Mouse (Mus musculus) MEL (cell line): ENCODE data around the gene Hsf5. TPM values are rescaled to one million over a fixed set of nuclear protein-coding genes. Genes with fewer than 3 reads are reported as not detected.

ENCODE experiments used
- DNase-seq: peaks from one replicate; pipeline ENCODE4 v3.0.0; 2011; ENCODE audit warnings: low read depth, low spot score
- H3K27ac ChIP-seq: 2 replicates; pipeline ENCODE4 v1.5.1; 2012; ENCODE audit warnings: low read depth, mild to moderate bottlenecking, control low read depth, low read length, moderate library complexity; ENCODE audit not compliant: control insufficient read depth
- H3K27me3 ChIP-seq, 2 experiments: fragments of 150-350 bp in 1 of 2; sonication (generic) in 1 of 2; 2 replicates each; pipeline ENCODE4 v1.6.1; 2012; ENCODE audit warnings: low read length in 2 of 2, mild to moderate bottlenecking in 2 of 2, improper control_type of control experiment in 1 of 2, moderate library complexity in 1 of 2; ENCODE audit not compliant: insufficient read depth in 2 of 2, control insufficient read depth in 1 of 2
- H3K36me3 ChIP-seq, 2 experiments: 2 replicates each; pipeline ENCODE4 v1.6.1; 2012 to 2014; ENCODE audit warnings: low read length in 2 of 2, improper control_type of control experiment in 1 of 2, inconsistent platforms in 1 of 2, mild to moderate bottlenecking in 1 of 2; ENCODE audit not compliant: insufficient read depth in 2 of 2, control insufficient read depth in 1 of 2
- H3K4me1 ChIP-seq, 2 experiments: fragments of 150-350 bp in 1 of 2; sonication (generic) in 1 of 2; 2 replicates each; pipeline ENCODE4 v1.6.1; 2012; ENCODE audit warnings: low read length in 2 of 2, improper control_type of control experiment in 1 of 2, mild to moderate bottlenecking in 1 of 2; ENCODE audit not compliant: insufficient read depth in 2 of 2, control insufficient read depth in 1 of 2
- H3K4me3 ChIP-seq, 2 experiments: fragments of 150-350 bp in 1 of 2; sonication (generic) in 1 of 2; 2 replicates each; pipeline ENCODE4 v1.5.1; 2012; ENCODE audit warnings: low read depth in 2 of 2, low read length in 2 of 2, mild to moderate bottlenecking in 2 of 2, moderate library complexity in 2 of 2, control low read depth in 1 of 2, improper control_type of control experiment in 1 of 2; ENCODE audit not compliant: control insufficient read depth in 1 of 2, insufficient read depth in 1 of 2
- H3K79me2 ChIP-seq: 2 replicates; pipeline ENCODE4 v1.6.1; 2012; ENCODE audit warnings: mild to moderate bottlenecking, low read length, moderate library complexity; ENCODE audit not compliant: control insufficient read depth, poor library complexity, insufficient read depth
- H3K9ac ChIP-seq: 2 replicates; pipeline ENCODE4 v1.6.1; 2012; ENCODE audit warnings: low read depth, mild to moderate bottlenecking, control low read depth, low read length, moderate library complexity; ENCODE audit not compliant: control insufficient read depth, poor library complexity, severe bottlenecking
- H3K9me3 ChIP-seq: fragments of 150-350 bp; sonication (generic); replicated peaks from 2 replicates; pipeline ENCODE4 v1.6.1; 2012; ENCODE audit warnings: mild to moderate bottlenecking, low read length, improper control_type of control experiment, moderate library complexity; ENCODE audit not compliant: insufficient read depth
- BHLHE40 ChIP-seq: IDR thresholded peaks from 2 replicates; pipeline ENCODE4 v1.6.1; 2012; ENCODE audit warnings: low read depth, mild to moderate bottlenecking, inconsistent platforms, low read length, improper control_type of control experiment, borderline replicate concordance
- CHD1 ChIP-seq: IDR thresholded peaks from 2 replicates; pipeline ENCODE4 v1.6.1; 2012; ENCODE audit warnings: low read depth, mild to moderate bottlenecking, inconsistent platforms, low read length, improper control_type of control experiment
- CHD2 ChIP-seq: IDR thresholded peaks from 2 replicates; pipeline ENCODE4 v1.6.1; 2011; ENCODE audit warnings: low read length, improper control_type of control experiment
- E2F4 ChIP-seq: IDR thresholded peaks from 2 replicates; pipeline ENCODE4 v1.6.1; 2011; ENCODE audit warnings: low read depth, low read length, improper control_type of control experiment, borderline replicate concordance
- EP300 ChIP-seq, 2 experiments: IDR thresholded peaks; 2 replicates each; pipeline ENCODE4 v1.6.1; 2011; ENCODE audit warnings: improper control_type of control experiment in 2 of 2, low read length in 2 of 2, low read depth in 1 of 2, mild to moderate bottlenecking in 1 of 2
- GABPA ChIP-seq: IDR thresholded peaks from 2 replicates; pipeline ENCODE4 v1.6.1; 2012; ENCODE audit warnings: low read depth, mild to moderate bottlenecking, inconsistent platforms, low read length, improper control_type of control experiment, moderate library complexity
- HCFC1 ChIP-seq: IDR thresholded peaks from 2 replicates; pipeline ENCODE4 v1.6.1; 2012; ENCODE audit warnings: low read depth, mild to moderate bottlenecking, inconsistent platforms, low read length, improper control_type of control experiment, moderate library complexity
- JUND ChIP-seq: IDR thresholded peaks from 2 replicates; pipeline ENCODE4 v1.6.1; 2011; ENCODE audit warnings: low read depth, mild to moderate bottlenecking, improper control_type of control experiment, low read length
- MAFK ChIP-seq: IDR thresholded peaks from 2 replicates; pipeline ENCODE4 v1.6.1; 2011; ENCODE audit warnings: low read depth, mild to moderate bottlenecking, low read length, improper control_type of control experiment, borderline replicate concordance
- MAX ChIP-seq: IDR thresholded peaks from 2 replicates; pipeline ENCODE4 v1.6.1; 2011; ENCODE audit warnings: low read length, improper control_type of control experiment
- MAZ ChIP-seq: IDR thresholded peaks from 2 replicates; pipeline ENCODE4 v1.6.1; 2012; ENCODE audit warnings: low read depth, mild to moderate bottlenecking, inconsistent platforms, low read length, improper control_type of control experiment
- MEF2A ChIP-seq: IDR thresholded peaks from 2 replicates; pipeline ENCODE4 v1.6.1; 2014; ENCODE audit warnings: low read depth, mild to moderate bottlenecking, inconsistent platforms, low read length, improper control_type of control experiment; ENCODE audit not compliant: poor library complexity, insufficient replicate concordance, severe bottlenecking; ENCODE audit errors: extremely low read depth
- MYC ChIP-seq: IDR thresholded peaks from 2 replicates; pipeline ENCODE4 v1.6.1; 2011; ENCODE audit warnings: low read depth, mild to moderate bottlenecking, low read length, improper control_type of control experiment, moderate library complexity
- NELFE ChIP-seq: IDR thresholded peaks from 2 replicates; pipeline ENCODE4 v1.6.1; 2011; ENCODE audit warnings: low read depth, low read length, improper control_type of control experiment
- NRF1 ChIP-seq: IDR thresholded peaks from 2 replicates; pipeline ENCODE4 v1.6.1; 2014; ENCODE audit warnings: low read depth, mild to moderate bottlenecking, inconsistent platforms, low read length, improper control_type of control experiment, moderate library complexity; ENCODE audit not compliant: poor library complexity, insufficient read depth, severe bottlenecking
- POLR2A ChIP-seq, 2 experiments: IDR thresholded peaks; 2 replicates each; pipeline ENCODE4 v1.6.1; 2011 to 2012; ENCODE audit warnings: low read length in 2 of 2, mild to moderate bottlenecking in 2 of 2, control low read depth in 1 of 2, improper control_type of control experiment in 1 of 2, low read depth in 1 of 2, moderate library complexity in 1 of 2; ENCODE audit not compliant: control insufficient read depth in 1 of 2, insufficient read depth in 1 of 2, poor library complexity in 1 of 2
- POLR2AphosphoS2 ChIP-seq: IDR thresholded peaks from 2 replicates; pipeline ENCODE4 v1.6.1; 2011; ENCODE audit warnings: low read length, improper control_type of control experiment
- POLR2AphosphoS5 ChIP-seq: IDR thresholded peaks from 2 replicates; pipeline ENCODE4 v1.6.1; 2012; ENCODE audit warnings: low read depth, borderline replicate concordance, mild to moderate bottlenecking, inconsistent platforms, low read length, moderate library complexity, mixed read lengths
- RCOR1 ChIP-seq: IDR thresholded peaks from 2 replicates; pipeline ENCODE4 v1.6.1; 2012; ENCODE audit warnings: low read depth, mild to moderate bottlenecking, inconsistent platforms, low read length, improper control_type of control experiment
- SIN3A ChIP-seq: IDR thresholded peaks from 2 replicates; pipeline ENCODE4 v1.6.1; 2012; ENCODE audit warnings: low read length, improper control_type of control experiment, inconsistent platforms
- SMC3 ChIP-seq: IDR thresholded peaks from 2 replicates; pipeline ENCODE4 v1.6.1; 2011; ENCODE audit warnings: low read depth, low read length, improper control_type of control experiment
- TAL1 ChIP-seq: IDR thresholded peaks from 2 replicates; pipeline ENCODE4 v1.6.1; 2012; ENCODE audit warnings: mild to moderate bottlenecking, inconsistent platforms, low read length, moderate library complexity, mixed read lengths
- TCF12 ChIP-seq: IDR thresholded peaks from 2 replicates; pipeline ENCODE4 v1.6.1; 2014; ENCODE audit warnings: low read depth, mild to moderate bottlenecking, inconsistent platforms, low read length, improper control_type of control experiment, moderate library complexity
- USF1 ChIP-seq: IDR thresholded peaks from 2 replicates; pipeline ENCODE4 v1.6.1; 2014; ENCODE audit warnings: low read depth, mild to moderate bottlenecking, inconsistent platforms, low read length, improper control_type of control experiment, moderate library complexity
- USF2 ChIP-seq, 2 experiments: IDR thresholded peaks; 2 replicates each; pipeline ENCODE4 v1.6.1; 2011 to 2012; ENCODE audit warnings: improper control_type of control experiment in 2 of 2, low read length in 2 of 2, borderline replicate concordance in 1 of 2, inconsistent platforms in 1 of 2, low read depth in 1 of 2, mild to moderate bottlenecking in 1 of 2; ENCODE audit not compliant: insufficient read depth in 1 of 2
- ZNF384 ChIP-seq: IDR thresholded peaks from 2 replicates; pipeline ENCODE4 v1.6.1; 2012; ENCODE audit warnings: low read depth, mild to moderate bottlenecking, inconsistent platforms, low read length, improper control_type of control experiment
- polyA plus RNA-seq, 2 experiments: library from polyadenylated mRNA; stranded (reverse) in 1 of 2; unstranded in 1 of 2; fragments of >175 nt in 1 of 2; fragments of >200 nt in 1 of 2; gene quantifications; 2 replicates each; pipeline versions ENCODE4 v1.2.1 to v1.2.4; 2012; ENCODE audit warnings: low replicate concordance in 2 of 2, low read depth in 1 of 2; ENCODE audit not compliant: insufficient read length in 2 of 2, insufficient read depth in 1 of 2, missing spikeins in 1 of 2
- total RNA-seq: library from RNA; depleted of rRNA; stranded (reverse); fragments of 300-350 nt; gene quantifications from 2 replicates; pipeline ENCODE4 v1.2.3, GENCODE M21; 2012

The Hsf5 gene
- total and polyA plus RNA-seq, 3 experiments: 0.03 TPM; not detected in 2

DNA sequence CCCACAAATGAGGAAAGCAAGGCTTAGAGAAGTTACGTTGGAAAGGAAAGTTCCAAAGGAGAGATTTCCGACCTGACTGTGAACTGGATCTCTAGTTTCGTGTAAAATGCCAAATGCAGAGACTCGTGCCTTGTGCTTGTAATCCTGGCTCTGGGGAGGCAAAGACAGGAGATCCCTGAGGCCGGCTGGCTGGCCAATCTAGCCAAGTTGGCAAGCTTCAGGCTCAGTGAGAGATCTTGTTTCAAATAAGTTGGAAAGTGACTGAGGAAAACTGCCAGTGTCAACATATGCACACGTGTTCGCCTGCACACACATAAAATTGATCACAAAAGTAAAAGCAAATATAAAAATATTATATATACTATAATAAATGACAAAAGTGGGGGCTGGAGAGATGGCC is 7.7 kb upstream of the Hsf5 start:
- no peaks in the 10 kb centered on the region for H3K79me2 ChIP-seq
- H3K4me1 ChIP-seq: no peaks in the 10 kb centered on the region
- no peak overlapping the region for H3K27ac ChIP-seq
- H3K9me3 ChIP-seq: no peaks in the 10 kb centered on the region
- no peak for TF ChIP-seq SIN3A
- no peak for TF ChIP-seq POLR2AphosphoS2
- no peak for TF ChIP-seq CHD2
- no peak for TF ChIP-seq USF1
- TF ChIP-seq EP300 (IDR thresholded peaks at IDR 0.05; ENCODE audit: low read depth in 1 of 2, low read length in 2 of 2): no peak
- no peak for TF ChIP-seq E2F4
- no peak for TF ChIP-seq CHD1
- no peak for TF ChIP-seq RCOR1
- no peak for TF ChIP-seq MYC
- no peak for TF ChIP-seq MAFK
- TF ChIP-seq TAL1: no peak
- no peak for TF ChIP-seq MAZ
- TF ChIP-seq, all 39 proteins: peak for 0
- DNase-seq: no peak
- peaks cover 0 to 26% of the 10 kb centered on the region in 2 experiments; a peak in 2 of 4 replicates for H3K36me3 ChIP-seq
- no peak overlapping the region for H3K4me3 ChIP-seq
- no peak overlapping the region for H3K9ac ChIP-seq
- no peaks in the 10 kb centered on the region for H3K27me3 ChIP-seq

DNA sequence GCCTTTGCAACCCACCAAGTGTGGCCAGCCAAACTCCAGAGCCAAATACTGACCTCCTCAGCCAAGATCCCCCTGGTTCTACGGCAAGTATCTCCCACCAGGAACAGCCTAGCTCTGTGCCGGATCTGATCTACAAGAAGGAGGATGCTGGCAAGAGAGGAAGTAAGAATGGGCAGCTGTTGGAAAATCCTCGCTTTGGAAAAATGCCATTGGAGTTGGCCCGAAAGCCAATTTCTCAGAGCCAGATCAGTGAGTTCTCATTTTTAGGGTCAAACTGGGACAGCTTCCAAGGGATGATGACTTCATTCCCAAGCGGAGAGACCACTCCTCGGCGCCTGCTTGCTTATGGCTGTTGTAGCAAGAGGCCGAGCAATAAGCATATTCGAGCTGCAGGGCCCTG is 5.4 kb upstream of the Hsf5 start:
- no peak for TF ChIP-seq ZNF384
- no peak for TF ChIP-seq SMC3
- TF ChIP-seq POLR2AphosphoS2: no peak
- no peak for TF ChIP-seq GABPA
- TF ChIP-seq POLR2A (IDR thresholded peaks at IDR 0.05; ENCODE audit: control insufficient read depth in 1 of 2, insufficient read depth in 1 of 2, low read depth in 1 of 2, low read length in 2 of 2, poor library complexity in 1 of 2): no peak
- no peak for TF ChIP-seq RCOR1
- no peak for TF ChIP-seq NELFE
- no peak for TF ChIP-seq CHD1
- TF ChIP-seq TCF12: no peak
- TF ChIP-seq NRF1: no peak
- TF ChIP-seq HCFC1: no peak
- no peak for TF ChIP-seq POLR2AphosphoS5
- no peak for TF ChIP-seq JUND
- TF ChIP-seq USF2 (IDR thresholded peaks at IDR 0.05; ENCODE audit: borderline replicate concordance in 1 of 2, insufficient read depth in 1 of 2, low read depth in 1 of 2, low read length in 2 of 2): no peak
- no peak for TF ChIP-seq BHLHE40
- no peak for TF ChIP-seq TAL1
- TF ChIP-seq MAFK: no peak
- no peak for TF ChIP-seq MAX
- no peak for TF ChIP-seq MEF2A
- H3K9me3 ChIP-seq: no peaks in the 10 kb centered on the region
- peaks cover 0 to 16% of the 10 kb centered on the region in 2 experiments; a peak in 2 of 4 replicates for H3K36me3 ChIP-seq
- no peak for DNase-seq
- no peaks in the 10 kb centered on the region for H3K79me2 ChIP-seq
- no peak overlapping the region for H3K27ac ChIP-seq
- H3K4me3 ChIP-seq: no peak overlapping the region
- H3K27me3 ChIP-seq: no peaks in the 10 kb centered on the region
- H3K4me1 ChIP-seq: no peaks in the 10 kb centered on the region
- no peak overlapping the region for H3K9ac ChIP-seq
